Mouse (Mus musculus): ENCODE measurements around the gene Hint3.

DNA sequence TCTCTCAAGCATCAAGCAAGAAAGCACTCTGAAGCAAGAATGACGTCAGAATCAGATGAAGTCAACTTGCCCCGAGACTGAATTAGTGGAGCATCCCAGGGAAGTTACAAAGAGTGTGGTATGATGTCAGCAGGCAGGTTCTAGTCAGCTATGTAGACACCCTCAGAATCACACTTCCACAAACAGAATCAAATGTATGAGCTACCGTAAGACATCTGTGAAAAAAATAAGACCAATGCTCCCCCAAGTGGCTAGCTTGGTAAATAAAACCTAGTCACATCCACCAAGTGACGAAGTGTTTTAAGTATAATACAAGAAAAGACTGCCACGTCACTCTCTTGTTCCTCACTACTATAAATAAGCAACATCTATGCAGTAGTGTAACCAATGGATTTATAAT lies 42.4 kb downstream of the Hint3 start:
- TF ChIP-seq CTCF (IDR thresholded peaks at IDR 0.05; ENCODE audit: low read depth) (peak; percentile 22; the same call in 1 of the 2 replicates), EP300 (IDR thresholded peaks at IDR 0.05; ENCODE audit: low read depth) (no peak)

All from liver, postnatal 0 days (tissue).